Mouse (Mus musculus) T-helper 2 cell (primary cell): Measurements from ENCODE around the gene Catsperd.
"Not testable (repeated sequence)": the region's sequence is repeated elsewhere in the genome, so short reads cannot be mapped to it uniquely, and the experiment has no call there.

ENCODE experiments used
- in situ Hi-C: fragments of 300-600 bp; cut with MboI, MseI; formaldehyde crosslinking; loops from one replicate; pipeline ENCODE4 v1.15.1; 2025; ENCODE audit warnings: high pct_unique_total_duplicates

Gene Catsperd

DNA sequence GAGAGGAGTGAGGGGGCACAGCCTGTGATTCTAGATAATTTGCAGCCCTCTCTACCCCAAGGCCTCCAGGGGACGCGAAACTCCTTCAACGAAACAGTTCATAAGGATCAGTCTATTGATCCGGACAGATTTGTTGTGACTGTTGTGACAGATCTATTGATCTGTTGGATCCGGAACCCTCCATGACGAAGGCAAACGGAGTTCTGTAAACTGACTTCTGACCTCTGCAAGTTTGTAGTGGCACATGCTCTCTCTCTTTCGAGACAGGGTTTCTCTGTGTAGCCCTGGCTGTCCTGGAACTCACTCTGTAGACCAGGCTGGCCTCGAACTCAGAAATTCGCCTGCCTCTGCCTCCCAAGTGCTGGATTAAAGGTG is 15.4 kb upstream of the Catsperd start:
- in situ Hi-C loops: not testable (repeated sequence)

GRCm38 (mm10) chr17:56613236-56613844 is 14.6 kb upstream of the Catsperd start, which contains the start of gene Rpl36:
Gene Rpl36, plus strand, starts transcription at chr17:56613416.
- in situ Hi-C loops: no loop called here

- in situ Hi-C loops: not testable (repeated sequence)
Measured at GRCm38 (mm10) chr17:56613893-56614292, 14.1 kb upstream of the Catsperd start.

DNA sequence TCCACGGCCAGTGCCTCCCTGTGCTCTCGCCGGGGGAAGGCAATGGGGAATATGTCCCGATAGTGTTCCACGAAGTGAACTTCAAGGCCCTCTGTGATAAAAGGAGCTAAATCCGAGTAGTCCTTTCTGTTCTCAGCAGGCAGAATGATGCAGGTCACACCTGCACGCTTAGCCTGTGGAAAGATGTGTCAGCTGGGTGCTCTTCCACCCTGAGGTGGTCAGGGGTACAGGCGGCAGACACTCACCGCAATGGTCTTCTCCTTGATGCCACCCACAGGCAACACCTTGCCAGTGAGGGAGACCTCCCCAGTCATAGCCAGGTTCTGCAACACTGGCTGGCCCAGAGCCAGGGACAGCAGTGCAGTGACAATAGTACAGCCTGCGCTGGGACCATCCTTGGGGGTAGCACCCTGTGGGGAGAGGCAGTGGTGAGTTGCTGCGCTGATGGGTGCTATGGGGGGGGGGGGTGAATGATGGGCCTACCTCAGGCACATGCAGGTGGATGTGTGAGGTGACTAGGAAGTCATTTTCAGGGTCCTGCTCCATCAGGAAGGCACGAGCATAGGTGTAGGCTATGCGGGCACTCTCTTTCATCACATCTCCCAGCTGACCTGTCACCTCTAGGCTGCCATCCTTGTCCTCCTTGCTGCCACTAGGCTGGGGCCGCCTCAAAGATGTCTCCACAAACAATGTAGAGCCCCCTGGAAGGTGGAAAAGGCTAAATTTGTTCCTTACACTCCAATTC is 13.4 kb upstream of the Catsperd start:
- in situ Hi-C loops: loop anchor here (5.0 kb wide), 1 partner anchor 53 kb away; no protein-coding TSS in a partner anchor

GRCm38 (mm10) chr17:56615136-56615784 is 12.7 kb upstream of the Catsperd start:
- in situ Hi-C loops: loop anchor here (5.0 kb wide), 1 partner anchor 52 kb away; no protein-coding TSS in a partner anchor

GRCm38 (mm10) chr17:56615792-56616191 is 12.2 kb upstream of the Catsperd start:
- in situ Hi-C loops: loop anchor here (5.0 kb wide), 1 partner anchor 52 kb away; no protein-coding TSS in a partner anchor

GRCm38 (mm10) chr17:56616725-56617124 is 11.2 kb upstream of the Catsperd start:
- in situ Hi-C loops: loop anchor here (5.0 kb wide), 1 partner anchor 51 kb away; no protein-coding TSS in a partner anchor

- in situ Hi-C loops: loop anchor here (5.0 kb wide), 1 partner anchor 50 kb away; no protein-coding TSS in a partner anchor
Measured at GRCm38 (mm10) chr17:56617628-56618027, 10.3 kb upstream of the Catsperd start.

GRCm38 (mm10) chr17:56625495-56625894 is 2.4 kb upstream of the Catsperd start:
- in situ Hi-C loops: no loop called here

DNA sequence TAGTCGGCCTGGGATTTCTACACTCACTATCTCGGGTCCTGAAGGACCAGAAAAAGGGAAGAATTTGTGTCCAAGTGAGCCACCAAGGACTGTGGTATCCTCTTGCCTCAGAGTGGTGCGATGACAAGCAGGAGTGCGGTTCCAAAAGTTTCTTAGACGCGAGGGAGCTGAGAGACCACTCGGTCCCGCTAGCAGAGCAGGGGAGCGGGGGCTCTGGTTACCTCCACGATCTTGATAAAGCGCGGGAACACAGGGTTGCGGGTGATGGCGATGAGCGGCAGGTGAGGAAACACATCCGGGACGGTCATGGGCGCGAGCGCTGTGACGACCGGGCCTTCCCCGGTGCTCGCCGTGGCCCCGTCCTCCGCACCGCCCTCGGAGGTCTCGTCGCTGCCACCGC is 1.7 kb upstream of the Catsperd start:
- in situ Hi-C loops: no loop called here

DNA sequence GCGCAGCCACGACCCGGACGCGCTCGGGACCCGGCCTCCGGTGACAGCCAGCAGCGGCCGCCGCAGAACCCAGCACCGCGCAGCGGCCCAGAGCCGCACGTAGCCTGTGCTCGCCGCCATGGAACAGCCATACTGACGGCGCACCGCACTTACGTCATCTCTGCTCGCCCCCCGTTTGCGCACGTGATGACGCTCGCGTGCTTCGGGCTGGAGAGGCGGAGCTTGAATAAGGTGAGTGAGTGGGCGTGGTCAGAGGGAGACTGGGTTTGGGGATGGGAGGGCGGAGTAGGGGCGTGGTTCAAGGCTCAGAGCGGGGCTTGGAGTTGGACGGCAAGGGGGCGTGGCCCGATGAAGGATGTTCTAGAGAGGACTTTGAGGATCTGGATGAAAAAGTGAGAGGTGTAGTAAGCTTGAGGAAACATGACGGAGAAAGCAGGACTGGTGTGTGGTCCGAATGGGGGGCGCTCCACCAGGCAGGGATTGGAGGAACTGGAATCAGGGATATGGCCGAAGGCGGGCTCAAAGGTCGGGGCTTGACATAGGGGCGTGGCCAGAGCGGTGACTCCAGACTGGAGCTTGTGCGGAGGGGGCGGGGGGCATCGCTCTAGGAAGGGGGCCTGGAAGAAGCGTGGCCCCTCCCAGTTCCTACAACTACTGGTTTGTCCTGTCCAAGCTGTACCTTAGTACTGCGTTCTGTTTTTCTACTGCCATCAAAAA is 1.0 kb upstream of the Catsperd start, which contains the start of gene Lonp1:
Gene Lonp1 (minus strand): TSS at position 134 of the 717 bp plus-strand sequence.
- in situ Hi-C loops: no loop called here

GRCm38 (mm10) chr17:56629800-56630781 is 2.1 kb downstream of the Catsperd start:
- in situ Hi-C loops: not testable (repeated sequence)

DNA sequence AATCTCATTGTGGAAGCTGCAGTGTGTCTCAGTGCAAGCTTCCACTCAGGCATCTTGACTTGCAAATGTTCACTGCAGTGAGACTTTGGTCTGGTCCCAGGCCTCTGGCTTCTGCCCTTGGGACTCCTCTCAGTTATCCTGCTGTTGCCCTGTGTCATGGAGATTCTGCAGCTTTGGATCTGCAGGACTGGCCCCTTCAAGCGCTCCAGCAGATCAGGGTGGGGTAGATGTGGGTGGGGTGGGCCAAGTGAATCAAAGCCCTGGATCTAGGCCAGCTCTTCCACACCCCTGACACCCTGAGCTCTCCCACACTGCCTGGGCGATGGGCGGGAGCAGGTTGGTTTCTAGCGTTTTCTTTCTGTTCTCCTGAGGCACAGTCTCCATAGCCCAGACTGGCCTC is 3.9 kb downstream of the Catsperd start:
- in situ Hi-C loops: no loop called here

DNA sequence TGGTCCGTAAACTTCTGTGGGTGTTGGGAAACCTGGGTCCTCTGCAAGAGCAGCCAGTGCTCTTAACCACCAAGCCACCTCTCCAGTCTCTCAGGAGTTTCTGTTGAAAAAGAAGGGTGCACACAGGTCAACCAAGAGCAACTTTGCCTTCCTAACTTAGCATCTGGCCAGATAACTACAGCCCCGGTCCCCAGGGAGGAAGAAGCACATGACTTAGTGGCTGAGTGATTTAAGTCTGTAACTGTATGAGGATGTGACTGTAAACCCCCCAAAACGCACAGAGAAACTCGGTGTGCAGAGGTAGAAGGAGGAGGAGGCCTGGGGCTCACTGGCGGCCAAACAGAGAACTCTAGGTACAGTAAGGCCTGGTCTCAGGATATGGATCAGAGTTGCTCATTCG is 6.1 kb downstream of the Catsperd start:
- in situ Hi-C loops: no loop called here

- in situ Hi-C loops: no loop called here
Measured at GRCm38 (mm10) chr17:56643237-56643636, 15.3 kb downstream of the Catsperd start.

GRCm38 (mm10) chr17:56647546-56647945 is 19.6 kb downstream of the Catsperd start:
- in situ Hi-C loops: no loop called here

DNA sequence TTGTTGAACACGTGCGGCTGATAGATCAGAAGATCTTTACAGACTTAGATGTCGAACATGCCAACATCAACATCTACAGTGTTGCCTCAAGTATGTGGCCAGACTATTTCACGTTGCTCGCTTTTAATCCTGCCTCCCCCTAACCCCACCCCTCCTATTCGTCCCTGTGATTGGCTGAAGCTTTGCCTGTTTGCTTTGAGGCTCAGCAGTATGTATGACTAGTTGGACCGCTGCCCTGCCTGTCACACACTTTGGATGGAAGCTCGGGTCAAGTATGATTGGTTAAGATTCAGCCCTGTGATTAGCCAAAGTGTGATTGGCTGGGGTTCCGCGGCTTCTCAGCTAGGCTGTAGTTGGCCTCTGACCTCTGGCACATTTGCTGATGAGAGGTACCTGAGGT is 23.9 kb downstream of the Catsperd start:
- in situ Hi-C loops: no loop called here

DNA sequence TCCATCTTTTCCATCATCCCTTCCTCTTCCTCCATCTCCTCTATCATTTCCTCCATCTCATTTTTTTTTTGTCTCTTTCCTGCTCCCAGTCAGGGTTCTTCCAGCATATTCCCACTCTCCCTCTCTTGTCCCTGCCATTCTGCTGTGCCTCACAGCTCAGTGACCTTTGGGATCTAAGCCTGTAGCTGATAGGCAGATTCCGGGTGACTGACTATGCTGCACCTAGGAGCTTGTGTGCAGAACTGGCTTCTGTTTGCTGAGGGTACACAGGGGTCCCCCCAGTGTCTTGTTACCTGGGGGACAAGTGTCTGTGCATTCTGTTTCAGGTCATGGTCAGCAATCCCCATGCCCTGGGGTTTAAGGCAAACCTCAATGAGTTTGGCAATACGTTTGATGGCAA is 26.8 kb downstream of the Catsperd start:
- in situ Hi-C loops: no loop called here

DNA sequence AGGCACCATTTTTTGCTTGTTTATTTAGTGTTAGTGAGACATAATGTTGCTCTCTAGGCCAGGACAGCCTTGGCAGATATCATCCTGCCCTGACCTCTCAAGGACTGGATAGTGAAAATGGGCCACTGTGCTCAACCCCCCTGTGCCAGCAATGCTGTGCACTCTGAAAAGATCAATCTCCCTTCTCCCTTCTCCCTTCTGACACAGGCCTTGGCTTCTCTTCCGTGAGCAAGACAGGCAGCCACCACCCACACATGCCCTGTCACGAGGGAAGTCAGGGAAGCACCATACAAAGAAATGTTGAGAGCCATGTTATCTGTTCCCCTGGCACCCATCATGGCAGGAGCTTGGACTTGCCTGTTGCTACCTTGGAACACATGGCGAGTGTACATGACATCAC is 27.4 kb downstream of the Catsperd start:
- in situ Hi-C loops: no loop called here

- in situ Hi-C loops: no loop called here
Measured at GRCm38 (mm10) chr17:56656171-56656570, 28.2 kb downstream of the Catsperd start.
